Mouse (Mus musculus) neural tube, embryonic 13.5 days (tissue): ENCODE measurements around the gene Tmem79. TPM values are rescaled to one million over a fixed set of nuclear protein-coding genes. Genes with fewer than 3 reads are reported as not detected.

Source experiments
- ATAC-seq: fragments of 200-750 bp; cut with Nextera tagmentation; 2 replicates; pipeline ENCODE4 v1.8.0; 2017; ENCODE audit warnings: low read depth, mild to moderate bottlenecking, moderate TSS enrichment, moderate library complexity
- H3K27ac ChIP-seq: fragments of 300-500 bp; sonication (generic); replicated peaks from 2 replicates; pipeline ENCODE4 v1.5.1; 2015; ENCODE audit warnings: moderate library complexity, mild to moderate bottlenecking, inconsistent platforms
- H3K27me3 ChIP-seq: fragments of 300-500 bp; sonication (generic); 2 replicates; pipeline ENCODE4 v1.6.1; 2015; ENCODE audit warnings: mild to moderate bottlenecking, inconsistent platforms
- H3K36me3 ChIP-seq: fragments of 300-500 bp; sonication (generic); 2 replicates; pipeline ENCODE4 v1.6.1; 2015; ENCODE audit warnings: mild to moderate bottlenecking, inconsistent platforms
- H3K4me1 ChIP-seq: fragments of 300-500 bp; sonication (generic); replicated peaks from 2 replicates; pipeline ENCODE4 v1.6.1; 2015; ENCODE audit warnings: inconsistent platforms
- H3K4me2 ChIP-seq: fragments of 300-500 bp; sonication (generic); 2 replicates; pipeline ENCODE4 v1.6.1; 2015; ENCODE audit warnings: inconsistent platforms, mild to moderate bottlenecking, moderate library complexity
- H3K4me3 ChIP-seq: fragments of 300-500 bp; sonication (generic); 2 replicates; pipeline ENCODE4 v1.5.1; 2015; ENCODE audit warnings: mild to moderate bottlenecking, inconsistent platforms
- H3K9ac ChIP-seq: fragments of 300-500 bp; sonication (generic); 2 replicates; pipeline ENCODE4 v1.6.1; 2015; ENCODE audit warnings: moderate library complexity, mild to moderate bottlenecking, inconsistent platforms
- H3K9me3 ChIP-seq: fragments of 300-500 bp; sonication (generic); 2 replicates; pipeline ENCODE4 v1.6.1; 2016; ENCODE audit warnings: inconsistent platforms
- WGBS: fragments of 180-500 bp; shearing (Covaris S2); methylation state at CpG from one replicate; pipeline ENCODE4 v1.1.7; 2015; 5-methylcytosine and 5-hydroxymethylcytosine counted together
- polyA plus RNA-seq: library from polyadenylated mRNA; unstranded; fragments of >200 nt; fragmentation: Nextera tagmentation; extraction: Ambion mirVana; gene quantifications from 2 replicates; pipeline ENCODE4 v1.2.1, GENCODE M21; 2015

The Tmem79 gene
- polyA plus RNA-seq, 1 experiment from 2014 or later, result 1.5 TPM

GRCm38 (mm10) chr3:88339006-88339405 is 3.1 kb upstream of the Tmem79 start:
- Histone ChIP-seq H3K27ac (no peak overlapping the region), H3K27me3 (no peaks in the 10 kb centered on the region), H3K36me3 (peaks cover 26% of the 10 kb centered on the region), H3K4me2 (no peak overlapping the region), H3K4me1 (peaks cover 31% of the 10 kb centered on the region), H3K9ac (no peak overlapping the region), H3K9me3 (no peaks in the 10 kb centered on the region), H3K4me3 (no peak overlapping the region)
- 84% methylated on average over 3 of the region's 3 CpGs for WGBS
- no peak for ATAC-seq

- no peak overlapping the region for H3K27ac ChIP-seq
- H3K9me3 ChIP-seq, result no peaks in the 10 kb centered on the region
- no peak overlapping the region for H3K4me3 ChIP-seq
- 94% methylated on average over 7 of the region's 7 CpGs for WGBS
- ATAC-seq, result no peak
- H3K9ac ChIP-seq, result no peak overlapping the region
- H3K36me3 ChIP-seq, result peaks cover 19% of the 10 kb centered on the region
- H3K27me3 ChIP-seq, result no peaks in the 10 kb centered on the region
- peaks cover 31% of the 10 kb centered on the region for H3K4me1 ChIP-seq
- H3K4me2 ChIP-seq, result no peak overlapping the region
Observed at GRCm38 (mm10) chr3:88338316-88338715, 2.4 kb upstream of the Tmem79 start.

GRCm38 (mm10) chr3:88337367-88338020 is 1.5 kb upstream of the Tmem79 start:
- no peaks in the 10 kb centered on the region for H3K9me3 ChIP-seq
- H3K27me3 ChIP-seq, result no peaks in the 10 kb centered on the region
- no peak for ATAC-seq
- WGBS, result 78% methylated on average over 11 of the region's 11 CpGs
- peak overlapping the region; percentile 82 for H3K4me3 ChIP-seq
- peaks cover 31% of the 10 kb centered on the region for H3K4me1 ChIP-seq
- no peak overlapping the region for H3K27ac ChIP-seq
- peaks cover 10% of the 10 kb centered on the region for H3K36me3 ChIP-seq
- H3K9ac ChIP-seq, result 0 out of 2 replicates have a peak overlapping the region, but pooled peaks have one; percentile 52
- peak overlapping the region; percentile 72 for H3K4me2 ChIP-seq

- Histone ChIP-seq H3K36me3 (no peaks in the 10 kb centered on the region), H3K9me3 (no peaks in the 10 kb centered on the region), H3K9ac (peak overlapping the region; percentile 91), H3K27me3 (no peaks in the 10 kb centered on the region), H3K4me1 (peaks cover 31% of the 10 kb centered on the region), H3K4me3 (peak overlapping the region; percentile 82), H3K4me2 (peak overlapping the region; percentile 72), H3K27ac (peak overlapping the region; percentile 96)
- peak; percentile 68; the same call in 1 of the 2 replicates for ATAC-seq
- WGBS, result 2% methylated on average over 27 of the region's 27 CpGs
Observed at GRCm38 (mm10) chr3:88335436-88336053, 403 bp downstream of the Tmem79 start.

- H3K4me1 ChIP-seq, result peaks cover 31% of the 10 kb centered on the region
- H3K36me3 ChIP-seq, result no peaks in the 10 kb centered on the region
- no peak for ATAC-seq
- H3K9me3 ChIP-seq, result no peaks in the 10 kb centered on the region
- peak overlapping the region; percentile 96 for H3K27ac ChIP-seq
- H3K27me3 ChIP-seq, result no peaks in the 10 kb centered on the region
- 31% methylated on average over 3 of the region's 3 CpGs for WGBS
- H3K4me3 ChIP-seq, result peak overlapping the region; percentile 82
- H3K9ac ChIP-seq, result peak overlapping the region; percentile 91
- peak overlapping the region; percentile 72 for H3K4me2 ChIP-seq
Observed at GRCm38 (mm10) chr3:88334902-88335435, 979 bp downstream of the Tmem79 start.

- Histone ChIP-seq H3K4me1 (peaks cover 28% of the 10 kb centered on the region), H3K4me3 (no peak overlapping the region), H3K9ac (no peak overlapping the region), H3K4me2 (no peak overlapping the region), H3K27me3 (no peaks in the 10 kb centered on the region), H3K27ac (no peak overlapping the region), H3K36me3 (peaks cover 8% of the 10 kb centered on the region; the same call in 1 of the 2 replicates), H3K9me3 (no peaks in the 10 kb centered on the region)
- no peak for ATAC-seq
- WGBS, result 62% methylated on average over 12 of the region's 12 CpGs
Observed at GRCm38 (mm10) chr3:88334029-88334658, 1.8 kb downstream of the Tmem79 start.

- no peak overlapping the region for H3K4me2 ChIP-seq
- H3K4me3 ChIP-seq, result no peak overlapping the region
- no peaks in the 10 kb centered on the region for H3K9me3 ChIP-seq
- peaks cover 11% of the 10 kb centered on the region for H3K4me1 ChIP-seq
- peaks cover 26% of the 10 kb centered on the region for H3K36me3 ChIP-seq
- no peaks in the 10 kb centered on the region for H3K27me3 ChIP-seq
- ATAC-seq, result no peak
- WGBS, result 30% methylated on average over 2 of the region's 2 CpGs
- no peak overlapping the region for H3K27ac ChIP-seq
- no peak overlapping the region for H3K9ac ChIP-seq
Observed at GRCm38 (mm10) chr3:88331282-88331681, 4.7 kb downstream of the Tmem79 start.

GRCm38 (mm10) chr3:88328956-88329355 is 7.0 kb downstream of the Tmem79 start:
- Histone ChIP-seq H3K9me3 (no peaks in the 10 kb centered on the region), H3K4me3 (no peak overlapping the region), H3K4me1 (peaks cover 13% of the 10 kb centered on the region), H3K27me3 (no peaks in the 10 kb centered on the region), H3K36me3 (peaks cover 26% of the 10 kb centered on the region), H3K27ac (no peak overlapping the region), H3K9ac (no peak overlapping the region), H3K4me2 (no peak overlapping the region)
- ATAC-seq, result no peak
- 53% methylated on average over 5 of the region's 5 CpGs for WGBS

- WGBS, result 4% methylated on average over 10 of the region's 10 CpGs
- H3K9ac ChIP-seq, result peak within 1 kb of the TSS; percentile 83
- peaks cover 13% of the 10 kb centered on the region for H3K4me1 ChIP-seq
- H3K4me3 ChIP-seq, result peak within 1 kb of the TSS; percentile 76
- peak; percentile 79 for ATAC-seq
- H3K27ac ChIP-seq, result no peak within 1 kb of the TSS
- peaks cover 65% of the 10 kb centered on the region for H3K36me3 ChIP-seq
- H3K4me2 ChIP-seq, result peak within 1 kb of the TSS; percentile 82
- no peaks in the 10 kb centered on the region for H3K27me3 ChIP-seq
- no peaks in the 10 kb centered on the region for H3K9me3 ChIP-seq
Observed at GRCm38 (mm10) chr3:88324951-88325405, 11.0 kb downstream of the Tmem79 start, which contains the start of gene Glmp. Glmp (plus strand) TSS chr3:88325023.

GRCm38 (mm10) chr3:88299172-88299571 is 36.8 kb downstream of the Tmem79 start:
- Histone ChIP-seq H3K4me2 (peak overlapping the region; percentile 97; the same call in 1 of the 2 replicates), H3K36me3 (peaks cover 48% of the 10 kb centered on the region), H3K9me3 (no peaks in the 10 kb centered on the region), H3K27me3 (no peaks in the 10 kb centered on the region), H3K9ac (no peak overlapping the region), H3K4me1 (peaks cover 28% of the 10 kb centered on the region), H3K27ac (no peak overlapping the region), H3K4me3 (0 out of 2 replicates have a peak overlapping the region, but pooled peaks have one; percentile 89)
- no peak for ATAC-seq
- WGBS, result 95% methylated on average over 1 of the region's 1 CpGs

- Histone ChIP-seq H3K9ac (peak overlapping the region; percentile 90), H3K9me3 (no peaks in the 10 kb centered on the region), H3K27me3 (no peaks in the 10 kb centered on the region), H3K4me3 (peak overlapping the region; percentile 89), H3K27ac (peak overlapping the region; percentile 95), H3K4me2 (peak overlapping the region; percentile 97), H3K36me3 (peaks cover 33% of the 10 kb centered on the region), H3K4me1 (peaks cover 28% of the 10 kb centered on the region)
- ATAC-seq, result peak; percentile 33; the same call in 1 of the 2 replicates
- WGBS, result under 1% methylated on average over 30 of the region's 30 CpGs
Observed at GRCm38 (mm10) chr3:88297321-88297851, 38.6 kb downstream of the Tmem79 start.
